Mouse (Mus musculus) retina, postnatal 1 day (tissue): ENCODE measurements around the gene Mvb12a.
A peak's percentile ranks its signal among the peaks of the same experiment; 100 is the strongest.

Experiments
- DNase-seq: peaks from one replicate; pipeline ENCODE4 v3.0.0-alpha.2; 2012

Gene Mvb12a

GRCm38 (mm10) chr8:71567587-71567986, 24.9 kb downstream of the Mvb12a start:
- DNase-seq, result no peak

- peak; percentile 60 for DNase-seq
These were observed 25.7 kb downstream of the Mvb12a start, which contains the start of gene Slc27a1 for GRCm38 (mm10) chr8:71568387-71568937. TSS of gene Slc27a1 (plus strand) at chr8:71568882.

GRCm38 (mm10) chr8:71568941-71569340, 26.2 kb downstream of the Mvb12a start:
- DNase-seq, result no peak

GRCm38 (mm10) chr8:71569366-71570290, 26.9 kb downstream of the Mvb12a start:
- peak; percentile 96 for DNase-seq

GRCm38 (mm10) chr8:71570291-71570954, 27.7 kb downstream of the Mvb12a start:
- DNase-seq, result peak; percentile 97

- DNase-seq, result peak; percentile 14
These were observed 29.4 kb downstream of the Mvb12a start for GRCm38 (mm10) chr8:71572077-71572476.

- DNase-seq, result peak; percentile 94
These were observed 30.3 kb downstream of the Mvb12a start for GRCm38 (mm10) chr8:71572847-71573633.

- DNase-seq, result peak; percentile 29
These were observed 31.7 kb downstream of the Mvb12a start for GRCm38 (mm10) chr8:71574426-71574825.

- DNase-seq, result no peak
These were observed 32.3 kb downstream of the Mvb12a start for GRCm38 (mm10) chr8:71575020-71575419.

- DNase-seq, result no peak
These were observed 35.2 kb downstream of the Mvb12a start for GRCm38 (mm10) chr8:71577856-71578387.

- no peak for DNase-seq
These were observed 36.3 kb downstream of the Mvb12a start for GRCm38 (mm10) chr8:71579009-71579408.

- no peak for DNase-seq
These were observed 36.8 kb downstream of the Mvb12a start for GRCm38 (mm10) chr8:71579476-71579875.

- no peak for DNase-seq
These were observed 37.5 kb downstream of the Mvb12a start for GRCm38 (mm10) chr8:71580201-71580600.

GRCm38 (mm10) chr8:71586891-71587290, 44.2 kb downstream of the Mvb12a start:
- peak; percentile 68 for DNase-seq

- DNase-seq, result no peak
These were observed 46.0 kb downstream of the Mvb12a start for GRCm38 (mm10) chr8:71588762-71589161.

- DNase-seq, result no peak
These were observed 48.3 kb downstream of the Mvb12a start for GRCm38 (mm10) chr8:71591017-71591416.

- DNase-seq, result peak; percentile 97
These were observed 49.0 kb downstream of the Mvb12a start, which contains the start of gene Pgls for GRCm38 (mm10) chr8:71591471-71592373. TSS of gene Pgls (plus strand) at chr8:71592176.

- DNase-seq, result no peak
These were observed 49.9 kb downstream of the Mvb12a start for GRCm38 (mm10) chr8:71592374-71593170.

- DNase-seq, result no peak
These were observed 51.0 kb downstream of the Mvb12a start for GRCm38 (mm10) chr8:71593556-71594323.

GRCm38 (mm10) chr8:71594324-71594722, 51.6 kb downstream of the Mvb12a start:
- no peak for DNase-seq
